Mouse (Mus musculus): ENCODE results near the gene Setx.
"Not testable (repeated sequence)": the region's sequence is repeated elsewhere in the genome, so short reads cannot be mapped to it uniquely, and the experiment has no call there.

The Setx gene

GRCm38 (mm10) chr2:29123907-29124569, at the start of gene Setx:
TSS of gene Setx (plus strand) at chr2:29124181.
- DNase-seq, result no peak

- no peak for DNase-seq
Observed at GRCm38 (mm10) chr2:29074676-29075075, 49.3 kb upstream of the Setx start.

- DNase-seq, result no peak
Observed at GRCm38 (mm10) chr2:29075331-29076070, 48.5 kb upstream of the Setx start.

- no peak for DNase-seq
Observed at GRCm38 (mm10) chr2:29076226-29076625, 47.8 kb upstream of the Setx start.

- no peak for DNase-seq
Observed at GRCm38 (mm10) chr2:29081965-29082364, 42.0 kb upstream of the Setx start.

- DNase-seq, result no peak
Observed at GRCm38 (mm10) chr2:29086026-29086425, 38.0 kb upstream of the Setx start.

GRCm38 (mm10) chr2:29089276-29089675, 34.7 kb upstream of the Setx start:
- DNase-seq, result not testable (repeated sequence)

- no peak for DNase-seq
Observed at GRCm38 (mm10) chr2:29095674-29096073, 28.3 kb upstream of the Setx start.

GRCm38 (mm10) chr2:29096751-29097150, 27.2 kb upstream of the Setx start:
- DNase-seq, result no peak

- DNase-seq, result no peak
Observed at GRCm38 (mm10) chr2:29097465-29097864, 26.5 kb upstream of the Setx start.

GRCm38 (mm10) chr2:29097955-29098354, 26.0 kb upstream of the Setx start:
- DNase-seq, result not testable (repeated sequence)

GRCm38 (mm10) chr2:29098786-29099185, 25.2 kb upstream of the Setx start:
- DNase-seq, result no peak

- no peak for DNase-seq
Observed at GRCm38 (mm10) chr2:29099646-29100045, 24.3 kb upstream of the Setx start.

GRCm38 (mm10) chr2:29100822-29101534, 23.0 kb upstream of the Setx start:
- DNase-seq, result no peak

GRCm38 (mm10) chr2:29102416-29103377, 21.3 kb upstream of the Setx start:
- DNase-seq, result not testable (repeated sequence)

GRCm38 (mm10) chr2:29120969-29121368, 3.0 kb upstream of the Setx start:
- no peak for DNase-seq

GRCm38 (mm10) chr2:29122446-29122845, 1.5 kb upstream of the Setx start:
- DNase-seq, result no peak

GRCm38 (mm10) chr2:29124571-29124935, 572 bp downstream of the Setx start:
- DNase-seq, result no peak

- DNase-seq, result peak; percentile 99
Observed at GRCm38 (mm10) chr2:29124936-29125701, 1.1 kb downstream of the Setx start.

- DNase-seq, result no peak
Observed at GRCm38 (mm10) chr2:29130118-29130899, 6.3 kb downstream of the Setx start.

GRCm38 (mm10) chr2:29135161-29135560, 11.2 kb downstream of the Setx start:
- no peak for DNase-seq
